Mouse (Mus musculus) erythroblast, embryonic 14.5 days (primary cell): ENCODE results near the gene Arsg. TPM values are rescaled to one million over a fixed set of nuclear protein-coding genes. Genes with fewer than 3 reads are reported as not detected.

ENCODE experiments used
- H3K27me3 ChIP-seq: 2 replicates; pipeline ENCODE4 v1.6.1; 2012; ENCODE audit warnings: inconsistent platforms; ENCODE audit not compliant: control insufficient read depth
- H3K36me3 ChIP-seq: 2 replicates; pipeline ENCODE4 v1.6.1; 2012; ENCODE audit warnings: mild to moderate bottlenecking, inconsistent platforms; ENCODE audit not compliant: control insufficient read depth
- H3K4me1 ChIP-seq: 2 replicates; pipeline ENCODE4 v1.6.1; 2012; ENCODE audit warnings: inconsistent platforms; ENCODE audit not compliant: control insufficient read depth
- H3K4me3 ChIP-seq: replicated peaks from 2 replicates; pipeline ENCODE3; 2012; ENCODE audit warnings: moderate library complexity, mild to moderate bottlenecking, inconsistent platforms
- H3K9me3 ChIP-seq: 2 replicates; pipeline ENCODE4 v1.6.1; 2012; ENCODE audit warnings: low read length, inconsistent platforms, mixed read lengths; ENCODE audit not compliant: control insufficient read depth
- GATA1 ChIP-seq: IDR thresholded peaks from 2 replicates; pipeline ENCODE4 v1.6.1; 2012; ENCODE audit warnings: low read length, inconsistent platforms, mixed read lengths
- TAL1 ChIP-seq: IDR thresholded peaks from 3 replicates; pipeline ENCODE4 v1.6.1; 2012; ENCODE audit warnings: low read length, inconsistent platforms, mixed read lengths
- polyA plus RNA-seq: library from polyadenylated mRNA; stranded (reverse); fragments of >175 nt; gene quantifications from 2 replicates; pipeline ENCODE4 v1.2.3, GENCODE M21; 2012

Gene Arsg
- polyA plus RNA-seq, 1 experiment = 0.09 TPM

GRCm38 (mm10) chr11:109561445-109561844, 88.3 kb downstream of the Arsg start:
- Histone ChIP-seq H3K36me3 (peaks cover 39% of the 10 kb centered on the region), H3K27me3 (no peaks in the 10 kb centered on the region), H3K4me1 (peaks cover 74% of the 10 kb centered on the region), H3K4me3 (no peak overlapping the region), H3K9me3 (peaks cover 2% of the 10 kb centered on the region; the same call in 1 of the 2 replicates)
- TF ChIP-seq TAL1 = no peak
- no peak for TF ChIP-seq GATA1

GRCm38 (mm10) chr11:109563708-109564107, 90.5 kb downstream of the Arsg start:
- Histone ChIP-seq H3K36me3 (peaks cover 36% of the 10 kb centered on the region), H3K4me3 (no peak overlapping the region), H3K27me3 (no peaks in the 10 kb centered on the region), H3K9me3 (peaks cover 2% of the 10 kb centered on the region; the same call in 1 of the 2 replicates), H3K4me1 (peaks cover 52% of the 10 kb centered on the region)
- TF ChIP-seq TAL1 (no peak), GATA1 (no peak)

- peaks cover 43% of the 10 kb centered on the region for H3K4me1 ChIP-seq
- no peak for TF ChIP-seq TAL1
- no peak for TF ChIP-seq GATA1
- peaks cover 2% of the 10 kb centered on the region; the same call in 1 of the 2 replicates for H3K9me3 ChIP-seq
- H3K36me3 ChIP-seq = peaks cover 28% of the 10 kb centered on the region
- no peak overlapping the region for H3K4me3 ChIP-seq
- no peaks in the 10 kb centered on the region for H3K27me3 ChIP-seq
Observed at GRCm38 (mm10) chr11:109564466-109565214, 91.5 kb downstream of the Arsg start.

GRCm38 (mm10) chr11:109569007-109569618, 95.9 kb downstream of the Arsg start:
- H3K4me3 ChIP-seq = no peak overlapping the region
- H3K4me1 ChIP-seq = peaks cover 9% of the 10 kb centered on the region
- H3K9me3 ChIP-seq = no peaks in the 10 kb centered on the region
- TF ChIP-seq GATA1 (no peak), TAL1 (no peak)
- no peaks in the 10 kb centered on the region for H3K27me3 ChIP-seq
- H3K36me3 ChIP-seq = peaks cover 44% of the 10 kb centered on the region

DNA sequence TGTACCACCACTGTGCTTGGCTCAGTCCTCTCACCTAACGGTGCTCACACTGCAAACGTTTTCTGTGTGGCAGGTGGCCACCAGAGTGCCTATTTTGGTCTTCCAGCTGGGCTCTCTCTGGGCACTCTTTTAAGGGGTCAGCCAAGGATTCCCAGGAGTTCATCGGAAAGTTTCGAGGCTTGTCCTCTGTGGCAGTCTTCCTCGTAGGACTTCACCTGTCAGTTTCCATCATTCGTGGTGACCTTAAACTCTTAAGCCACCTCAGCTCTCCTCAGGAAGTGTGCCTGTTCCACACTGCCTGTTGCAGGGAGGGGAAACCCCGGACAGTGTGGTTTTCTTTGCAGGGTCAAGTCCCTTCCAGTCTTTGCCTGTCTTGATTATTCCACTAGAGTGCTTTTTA, 96.6 kb downstream of the Arsg start:
- Histone ChIP-seq H3K4me3 (no peak overlapping the region), H3K4me1 (peaks cover 5% of the 10 kb centered on the region), H3K27me3 (no peaks in the 10 kb centered on the region), H3K9me3 (no peaks in the 10 kb centered on the region), H3K36me3 (peaks cover 47% of the 10 kb centered on the region)
- TF ChIP-seq TAL1 (no peak), GATA1 (no peak)

DNA sequence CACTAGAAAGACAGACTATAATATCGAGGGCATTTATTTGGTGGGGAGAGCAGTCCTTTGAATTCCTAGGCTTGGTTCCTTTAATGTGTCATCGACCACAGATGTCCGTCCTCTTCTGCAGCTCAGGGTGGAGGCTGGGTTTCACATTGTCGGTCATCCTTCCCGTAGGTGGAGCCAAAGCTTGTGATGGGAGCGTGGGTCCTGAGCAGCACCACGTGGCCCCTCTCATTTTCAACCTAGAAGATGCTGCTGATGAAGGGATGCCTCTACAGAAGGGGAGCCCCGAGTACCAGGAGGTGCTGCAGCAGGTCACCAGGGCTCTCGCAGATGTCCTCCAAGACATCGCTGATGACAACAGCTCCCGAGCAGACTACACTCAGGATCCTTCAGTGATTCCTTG, 98.9 kb downstream of the Arsg start:
- Histone ChIP-seq H3K4me1 (peaks cover 4% of the 10 kb centered on the region; the same call in 1 of the 2 replicates), H3K27me3 (no peaks in the 10 kb centered on the region), H3K36me3 (peaks cover 60% of the 10 kb centered on the region), H3K4me3 (no peak overlapping the region), H3K9me3 (no peaks in the 10 kb centered on the region)
- TF ChIP-seq GATA1 = no peak
- no peak for TF ChIP-seq TAL1

DNA sequence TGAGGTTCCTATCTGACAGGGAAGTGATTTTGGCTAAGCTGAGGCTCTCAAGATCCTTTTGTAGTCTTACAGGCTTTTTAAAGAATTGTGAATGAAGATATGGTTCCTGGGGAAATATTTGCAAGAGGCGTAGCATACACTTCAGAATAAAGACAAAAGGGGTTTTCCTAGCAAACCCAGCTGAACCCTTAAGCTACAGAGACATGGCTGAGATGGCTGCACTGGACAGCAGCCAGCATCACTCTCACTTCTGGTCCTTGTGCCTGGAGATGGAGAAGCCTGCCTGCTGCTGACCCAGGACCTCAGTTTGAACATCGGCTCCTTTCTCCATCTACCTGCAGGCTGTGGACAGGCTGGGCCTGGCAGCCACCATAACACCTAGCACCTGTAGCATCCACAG, 101.4 kb downstream of the Arsg start:
- H3K4me1 ChIP-seq = peaks cover 4% of the 10 kb centered on the region; the same call in 1 of the 2 replicates

GRCm38 (mm10) chr11:109575832-109576231, 102.7 kb downstream of the Arsg start:
- TF ChIP-seq GATA1 = no peak
- no peak for TF ChIP-seq TAL1
- Histone ChIP-seq H3K9me3 (no peaks in the 10 kb centered on the region), H3K4me3 (no peak overlapping the region), H3K36me3 (peaks cover 96% of the 10 kb centered on the region), H3K4me1 (peaks cover 4% of the 10 kb centered on the region; the same call in 1 of the 2 replicates), H3K27me3 (no peaks in the 10 kb centered on the region)

More for the DNA sequence above, 101.4 kb downstream of the Arsg start:
- no peaks in the 10 kb centered on the region for H3K9me3 ChIP-seq
- no peaks in the 10 kb centered on the region for H3K27me3 ChIP-seq
- no peak for TF ChIP-seq TAL1
- TF ChIP-seq GATA1 = no peak
- H3K4me3 ChIP-seq = no peak overlapping the region
- H3K36me3 ChIP-seq = peaks cover 85% of the 10 kb centered on the region

DNA sequence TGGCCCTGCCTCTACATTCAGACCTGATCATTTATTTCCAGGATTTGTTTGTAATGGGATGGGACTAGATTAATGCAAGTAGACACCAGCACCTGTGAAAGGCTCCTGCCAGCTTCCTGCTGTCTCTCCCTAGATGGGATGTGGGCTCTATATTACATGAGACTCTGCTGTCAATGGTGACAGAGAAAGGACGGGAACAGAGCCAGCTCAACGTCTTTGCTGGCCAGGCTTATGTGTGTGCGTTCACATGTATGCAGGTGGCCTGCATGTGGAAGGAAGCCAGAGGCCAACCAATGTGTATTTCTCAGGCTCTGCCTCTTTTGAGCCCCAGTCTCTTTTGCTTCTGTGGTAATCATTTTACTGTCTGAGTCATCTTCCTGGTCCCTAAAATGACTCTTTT, 105.4 kb downstream of the Arsg start:
- Histone ChIP-seq H3K9me3 (no peaks in the 10 kb centered on the region), H3K4me3 (no peak overlapping the region), H3K4me1 (peaks cover 7% of the 10 kb centered on the region), H3K27me3 (no peaks in the 10 kb centered on the region), H3K36me3 (peaks cover 100% of the 10 kb centered on the region)
- TF ChIP-seq TAL1 = no peak
- TF ChIP-seq GATA1 = no peak
